Mouse (Mus musculus) gastrocnemius, adult 2 months (tissue): ENCODE measurements around the gene AC109138.7. TPM values are rescaled to one million over a fixed set of nuclear protein-coding genes. Genes with fewer than 3 reads are reported as not detected.
A peak's percentile ranks its signal among the peaks of the same experiment; 100 is the strongest.

ENCODE experiments used
- DNase-seq: peaks from one replicate; pipeline ENCODE4 v3.0.0; 2022
- H3K27ac ChIP-seq: fragments of 200-600 bp; 2 replicates; pipeline ENCODE4 v1.8.1; 2022; ENCODE audit warnings: mild to moderate bottlenecking
- H3K4me3 ChIP-seq: fragments of 200-600 bp; 2 replicates; pipeline ENCODE4 v1.8.1; 2022; ENCODE audit warnings: mild to moderate bottlenecking, moderate library complexity
- CTCF ChIP-seq: fragments of 200-600 bp; IDR thresholded peaks from 2 replicates; pipeline ENCODE4 v1.8.1; 2022; ENCODE audit warnings: antibody characterized with exemption, mild to moderate bottlenecking, moderate library complexity
- intact Hi-C: fragments of 180-260 bp; cut with DNase I; formaldehyde crosslinking; loops from one replicate; pipeline ENCODE4 v1.15.1; 2025
- total RNA-seq, 2 experiments: library from RNA; stranded (reverse); gene quantifications; 2 replicates each; pipeline ENCODE4 v1.2.3; 2021

AC109138.7 gene
- total RNA-seq, 2 experiments from 2014 or later: not detected

- no peak for TF ChIP-seq CTCF
- Histone ChIP-seq H3K4me3 (no peak overlapping the region), H3K27ac (peak overlapping the region; percentile 57)
- intact Hi-C loops: loop anchor here (10.0 kb wide), 1 partner anchor 191 kb away; no protein-coding TSS in a partner anchor
- DNase-seq: no peak
Measured at GRCm38 (mm10) chr19:4254230-4254629, 40.1 kb downstream of the AC109138.7 start.

GRCm38 (mm10) chr19:4255583-4256162 lies 41.5 kb downstream of the AC109138.7 start:
- DNase-seq: no peak
- intact Hi-C loops: loop anchor here (10.0 kb wide), 1 partner anchor 189 kb away; no protein-coding TSS in a partner anchor
- Histone ChIP-seq H3K4me3 (no peak overlapping the region), H3K27ac (no peak overlapping the region)
- peak; percentile 45 for TF ChIP-seq CTCF

GRCm38 (mm10) chr19:4257216-4257896 lies 43.2 kb downstream of the AC109138.7 start:
- Histone ChIP-seq H3K4me3 (peak overlapping the region; percentile 78), H3K27ac (peak overlapping the region; percentile 92)
- peak; percentile 93 for DNase-seq
- peak; percentile 97 for TF ChIP-seq CTCF
- intact Hi-C loops: loop anchor here (1.0 to 10.0 kb wide), 3 partner anchors 49 to 187 kb away; partner anchors contain the start of gene Grk2

DNA sequence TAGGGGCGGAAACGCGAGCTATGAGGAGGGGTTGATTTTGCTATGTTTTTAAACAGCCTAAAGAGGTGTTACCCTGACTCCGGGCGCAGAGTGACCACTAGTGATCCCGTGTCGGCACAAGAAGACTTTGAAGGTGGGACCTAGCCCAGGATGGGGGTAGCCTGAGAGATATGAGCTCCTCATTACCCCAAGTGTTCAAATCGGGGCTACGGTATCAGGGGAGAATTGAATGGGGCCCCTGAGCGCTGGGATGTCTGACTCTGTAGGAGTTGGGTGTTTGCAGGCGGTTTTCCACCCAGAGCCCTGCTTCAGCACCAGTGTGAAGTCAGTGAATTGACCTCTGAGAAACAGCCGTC lies 43.7 kb downstream of the AC109138.7 start:
- intact Hi-C loops: loop anchor here (1.0 to 10.0 kb wide), 3 partner anchors 48 to 187 kb away; partner anchors contain the start of gene Grk2
- no peak for DNase-seq
- Histone ChIP-seq H3K27ac (peak overlapping the region; percentile 92), H3K4me3 (peak overlapping the region; percentile 78)
- no peak for TF ChIP-seq CTCF

- TF ChIP-seq CTCF: no peak
- H3K4me3 ChIP-seq: no peak overlapping the region
- no peak overlapping the region for H3K27ac ChIP-seq
- intact Hi-C loops: no loop called here
- no peak for DNase-seq
Measured at GRCm38 (mm10) chr19:4261038-4261698, 47.0 kb downstream of the AC109138.7 start.

DNA sequence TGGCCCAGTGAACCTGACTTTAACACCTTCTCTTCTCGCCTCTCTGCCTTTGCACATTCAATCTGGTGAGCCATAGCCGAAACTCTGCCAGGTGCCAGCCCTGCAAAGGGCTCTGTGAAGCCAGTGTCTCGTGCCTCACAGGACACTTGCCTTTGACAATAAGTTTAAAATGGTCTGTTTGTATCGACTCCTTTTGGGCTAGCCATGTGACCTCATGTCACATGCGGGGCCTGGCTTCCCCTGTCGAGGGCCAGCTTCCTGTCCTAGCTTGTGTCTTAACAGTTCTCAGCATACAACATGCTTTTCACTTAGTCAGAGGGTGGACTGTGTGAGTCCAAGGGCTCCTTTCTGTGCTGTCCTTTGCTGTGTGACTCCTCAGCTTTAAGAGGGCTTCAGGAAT lies 48.6 kb downstream of the AC109138.7 start:
- Histone ChIP-seq H3K27ac (no peak overlapping the region), H3K4me3 (no peak overlapping the region)
- no peak for DNase-seq
- intact Hi-C loops: no loop called here
- TF ChIP-seq CTCF: no peak

- no peak for DNase-seq
- no peak overlapping the region for H3K4me3 ChIP-seq
- no peak for TF ChIP-seq CTCF
- H3K27ac ChIP-seq: no peak overlapping the region
- intact Hi-C loops: no loop called here
Measured at GRCm38 (mm10) chr19:4263702-4264101, 49.5 kb downstream of the AC109138.7 start.

DNA sequence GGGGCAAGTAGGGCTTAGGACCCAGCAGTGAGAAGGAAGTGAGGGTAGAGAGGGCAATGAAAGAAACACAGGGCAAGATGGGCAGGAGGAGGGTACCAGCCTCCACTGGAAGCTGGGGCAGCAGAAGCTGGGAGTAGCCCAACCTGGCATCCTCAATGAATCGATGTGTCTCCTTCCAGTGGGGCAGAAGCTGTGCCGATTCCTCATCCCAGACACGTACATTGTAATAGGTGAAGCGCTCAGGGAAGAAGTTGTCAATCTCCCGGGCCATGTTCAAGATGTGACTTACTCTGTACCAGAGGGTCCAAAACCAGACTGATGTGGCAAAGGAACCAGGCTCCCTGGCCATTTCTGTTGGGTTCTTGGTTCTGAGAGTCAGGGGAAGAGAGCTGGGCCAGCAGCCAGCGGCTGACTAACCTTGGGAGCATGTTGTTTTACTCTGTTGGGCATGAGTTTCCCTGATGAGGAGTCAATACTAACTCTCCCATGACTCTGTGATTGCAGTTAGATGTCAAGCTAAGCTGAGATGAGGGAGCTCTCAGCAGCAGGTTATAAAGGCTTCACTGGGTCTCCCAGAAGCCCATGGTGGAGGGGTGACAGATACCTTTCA lies 50.1 kb downstream of the AC109138.7 start:
- Histone ChIP-seq H3K27ac (no peak overlapping the region), H3K4me3 (no peak overlapping the region)
- intact Hi-C loops: no loop called here
- TF ChIP-seq CTCF: no peak
- DNase-seq: no peak

DNA sequence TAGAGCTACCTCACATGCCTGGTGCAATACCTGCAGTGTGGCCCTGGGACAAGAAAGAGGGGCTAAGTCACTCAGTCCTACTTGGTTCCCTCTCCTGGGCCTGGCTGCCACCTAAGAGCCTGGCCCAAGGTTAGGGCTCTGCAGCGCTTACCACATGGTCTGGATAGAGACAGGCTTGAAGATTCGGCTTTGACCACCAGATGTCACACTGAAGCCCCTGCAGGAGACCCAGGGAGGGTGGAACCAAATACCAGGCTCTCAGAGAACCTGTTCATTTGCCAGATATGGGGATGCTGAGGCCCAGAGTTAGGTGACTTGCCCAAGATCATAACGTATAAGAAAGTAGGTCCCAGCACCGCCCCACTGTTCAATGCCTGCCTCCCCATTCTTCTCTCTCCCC lies 51.8 kb downstream of the AC109138.7 start:
- no peak for TF ChIP-seq CTCF
- no peak overlapping the region for H3K27ac ChIP-seq
- intact Hi-C loops: no loop called here
- DNase-seq: no peak
- H3K4me3 ChIP-seq: no peak overlapping the region

- intact Hi-C loops: no loop called here
- DNase-seq: peak; percentile 81
- peak within 1 kb of the TSS; percentile 86 for H3K4me3 ChIP-seq
- TF ChIP-seq CTCF: no peak
- peak within 1 kb of the TSS; percentile 80 for H3K27ac ChIP-seq
Measured at GRCm38 (mm10) chr19:4268566-4269361, 54.6 kb downstream of the AC109138.7 start, which contains the start of gene Ssh3. Gene Ssh3 (minus strand): TSS chr19:4269180.

DNA sequence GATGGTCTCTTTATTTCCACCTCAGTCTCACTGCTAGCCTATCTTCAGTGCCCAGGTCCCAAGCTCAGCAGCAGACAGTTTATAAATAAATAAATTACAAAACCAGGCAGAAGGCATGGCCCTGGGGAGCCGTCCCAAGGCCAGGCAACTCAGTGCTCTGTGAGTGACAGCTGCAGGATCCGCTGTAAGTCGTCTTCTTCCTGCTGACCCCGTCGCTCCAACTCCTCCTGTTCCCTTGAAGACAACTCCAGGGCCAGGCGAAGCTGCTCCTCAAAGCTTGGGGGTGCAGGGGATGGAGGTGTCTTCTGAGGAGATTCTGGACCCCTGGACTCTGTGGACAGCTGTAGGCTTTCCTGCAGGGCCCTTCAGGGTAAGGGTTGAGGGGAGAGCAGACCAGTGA lies 56.0 kb downstream of the AC109138.7 start:
- intact Hi-C loops: no loop called here
- H3K4me3 ChIP-seq: no peak overlapping the region
- no peak overlapping the region for H3K27ac ChIP-seq
- DNase-seq: no peak
- no peak for TF ChIP-seq CTCF

DNA sequence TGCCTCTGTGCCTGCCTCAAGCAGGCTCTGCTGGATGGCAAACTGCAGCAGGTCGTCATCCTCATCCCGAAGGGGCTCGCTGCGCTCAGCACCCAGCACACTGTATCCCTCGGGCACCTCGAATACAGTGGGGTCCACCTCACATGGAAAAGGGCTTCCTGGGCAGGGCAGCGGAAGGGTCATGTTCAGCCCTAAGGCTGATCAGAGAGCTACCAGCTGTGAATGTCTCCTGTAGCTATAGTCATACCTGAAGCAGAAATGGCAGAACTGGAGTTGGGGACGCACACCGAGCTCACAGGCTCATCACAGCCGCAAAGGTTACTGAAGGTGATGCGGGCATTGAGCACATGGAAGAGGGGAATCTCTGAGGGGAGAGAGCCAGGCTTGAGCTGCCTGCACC lies 56.8 kb downstream of the AC109138.7 start:
- no peak for TF ChIP-seq CTCF
- intact Hi-C loops: no loop called here
- DNase-seq: no peak
- no peak overlapping the region for H3K27ac ChIP-seq
- no peak overlapping the region for H3K4me3 ChIP-seq
